Mouse (Mus musculus) gastrocnemius, postnatal 25 days (tissue): ENCODE data around the gene Wdr38. TPM values are rescaled to one million over a fixed set of nuclear protein-coding genes. Genes with fewer than 3 reads are reported as not detected.
"Not testable (repeated sequence)": the region's sequence is repeated elsewhere in the genome, so short reads cannot be mapped to it uniquely, and the experiment has no call there.

Experiments
- DNase-seq: peaks from one replicate; pipeline ENCODE4 v3.0.0; 2022
- total RNA-seq, 2 experiments: library from RNA; stranded (reverse); gene quantifications; 1 replicate in 1 of 2; 2 replicates in 1 of 2; pipeline ENCODE4 v1.2.3; 2021

The Wdr38 gene
- total RNA-seq, 2 experiments from 2014 or later = 0.13 to 0.20 TPM

- no peak for DNase-seq
Measured at GRCm38 (mm10) chr2:38992452-38992851, 4.8 kb upstream of the Wdr38 start.

DNA sequence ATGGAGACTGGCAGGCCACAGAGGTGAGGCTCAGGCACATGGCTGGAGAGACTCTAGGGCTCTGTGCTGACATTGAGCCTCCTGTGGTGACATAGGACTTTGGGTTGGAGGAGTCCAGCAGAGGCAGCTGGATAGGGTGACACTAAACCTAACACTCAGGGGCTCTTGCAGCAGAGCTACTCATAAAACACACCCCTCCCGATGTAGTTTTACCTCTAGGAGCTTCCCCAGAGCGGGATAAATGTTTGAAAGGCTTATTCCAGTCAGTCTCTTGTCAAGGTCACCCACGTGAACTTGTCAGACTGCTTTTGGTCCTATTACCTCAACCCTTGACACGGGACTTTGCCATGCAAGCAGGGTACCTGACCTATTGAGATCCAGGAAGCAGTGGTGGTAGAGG is 2.1 kb downstream of the Wdr38 start:
- DNase-seq = no peak

GRCm38 (mm10) chr2:38999910-39000586 is 2.8 kb downstream of the Wdr38 start:
- no peak for DNase-seq

DNA sequence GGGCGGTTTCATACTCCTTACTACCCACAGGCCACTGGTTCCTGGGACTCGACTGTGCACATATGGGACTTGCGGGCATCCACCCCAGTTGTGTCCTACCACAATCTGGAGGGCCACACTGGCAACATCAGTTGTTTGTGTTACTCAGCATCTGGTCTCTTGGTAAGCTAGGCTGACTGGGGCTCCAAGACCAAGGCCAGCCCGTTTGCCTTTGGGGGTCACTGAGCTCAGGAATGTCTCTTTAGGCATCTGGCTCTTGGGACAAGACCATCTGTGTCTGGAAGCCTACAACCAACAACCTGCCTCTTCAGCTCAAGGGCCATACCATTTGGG is 3.3 kb downstream of the Wdr38 start:
- DNase-seq = no peak

- DNase-seq = no peak
Measured at GRCm38 (mm10) chr2:39001866-39002265, 4.6 kb downstream of the Wdr38 start.

DNA sequence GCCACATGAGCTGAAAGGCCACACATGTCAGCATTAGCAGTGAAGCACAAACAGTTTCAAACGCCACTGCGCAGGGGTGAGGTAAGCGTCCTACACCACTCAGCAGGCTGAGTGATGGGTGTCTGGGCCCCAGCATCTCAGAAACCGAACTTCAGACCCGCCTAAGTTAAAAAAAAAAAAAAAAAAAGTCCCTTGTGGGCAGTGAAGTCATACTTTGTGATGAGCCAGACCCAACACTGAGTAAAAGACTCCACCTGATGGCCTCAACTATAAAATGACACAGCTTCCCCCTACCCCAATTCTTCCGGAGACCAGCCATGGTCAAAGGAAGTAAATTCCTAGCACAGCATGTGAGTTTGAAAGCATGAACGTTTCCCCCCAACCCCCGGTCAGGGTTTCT is 5.8 kb downstream of the Wdr38 start:
- DNase-seq = no peak

DNA sequence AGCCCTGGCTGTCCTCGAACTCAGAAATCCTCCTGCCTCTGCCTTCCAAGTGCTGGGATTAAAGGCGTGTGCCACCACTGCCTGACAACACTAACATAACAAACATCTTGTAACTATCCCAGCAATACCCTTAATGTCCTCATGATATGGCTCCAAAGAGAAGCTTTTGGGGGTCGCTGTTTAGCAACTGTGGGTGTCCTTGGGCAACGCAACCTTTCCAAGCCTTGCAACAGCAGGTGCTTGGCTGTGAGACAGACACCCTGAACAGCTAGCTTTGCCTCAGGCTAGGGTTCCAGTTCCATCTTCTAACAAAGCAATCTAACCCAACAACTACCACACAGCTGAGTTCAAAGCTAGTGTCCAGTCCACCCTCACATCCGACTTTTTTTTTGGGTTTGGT is 6.2 kb downstream of the Wdr38 start:
- DNase-seq = no peak

GRCm38 (mm10) chr2:39004372-39004771 is 7.1 kb downstream of the Wdr38 start:
- no peak for DNase-seq

DNA sequence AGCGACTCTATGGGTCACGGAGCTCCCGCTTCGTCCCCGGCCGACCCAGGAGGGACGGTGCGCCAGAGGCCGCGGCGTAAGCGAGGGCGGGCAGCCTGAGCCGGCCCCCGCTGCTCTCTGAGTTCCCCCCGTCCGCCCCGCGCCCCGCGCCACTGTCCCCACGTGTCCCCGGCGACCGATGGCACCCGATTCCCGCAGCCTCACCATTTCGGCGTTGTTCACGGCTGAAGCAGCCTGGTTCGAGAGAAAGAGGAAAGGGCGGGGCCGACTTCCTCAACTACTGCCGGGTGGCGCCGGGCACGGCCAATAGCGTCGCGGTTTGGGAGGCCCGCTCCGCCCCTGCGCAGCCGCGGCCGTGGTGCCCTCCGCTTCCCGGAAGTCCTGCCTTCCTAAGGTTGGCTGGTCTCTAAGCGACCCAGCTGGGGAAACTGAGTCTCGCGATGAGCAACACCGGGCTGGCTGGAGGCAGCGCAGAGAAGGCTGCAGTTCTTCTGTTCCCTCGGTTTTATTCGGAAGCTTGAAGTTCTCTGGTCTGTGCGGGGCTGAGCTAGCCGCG is 7.7 kb downstream of the Wdr38 start, which contains the start of gene Arpc5l:
Arpc5l (plus strand) TSS at position 469 of the 556 bp plus-strand sequence.
- DNase-seq = peak; percentile 90

DNA sequence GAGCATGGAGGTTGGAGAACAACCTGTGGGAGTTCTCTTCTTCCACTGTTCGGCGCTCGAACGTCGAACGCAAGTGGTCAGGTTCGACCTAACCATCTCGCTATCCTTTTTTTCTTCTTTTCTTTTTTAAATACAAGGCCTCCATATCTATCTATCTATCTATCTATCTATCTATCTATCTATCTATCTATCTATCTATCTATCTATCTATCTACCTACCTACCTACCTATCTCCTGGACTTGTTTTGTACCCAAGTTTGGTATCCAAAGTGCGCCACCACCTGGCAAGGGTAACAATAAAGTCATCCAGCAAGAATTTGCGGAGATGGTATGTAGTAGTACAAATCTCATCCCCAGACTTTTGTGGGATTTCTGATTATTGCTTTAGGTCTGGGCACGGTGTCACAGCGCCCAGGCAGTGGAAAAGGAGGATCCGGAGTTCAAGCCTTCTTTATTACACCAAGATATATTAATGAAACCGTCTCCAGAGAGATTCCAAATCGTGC is 8.4 kb downstream of the Wdr38 start, which contains the start of gene Rpl35:
Rpl35 (minus strand) TSS at position 51 of the 506 bp plus-strand sequence.
- no peak for DNase-seq

- no peak for DNase-seq
Measured at GRCm38 (mm10) chr2:39006149-39006730, 9.0 kb downstream of the Wdr38 start.

- peak; percentile 93 for DNase-seq
Measured at GRCm38 (mm10) chr2:39007865-39008264, 10.6 kb downstream of the Wdr38 start.

- no peak for DNase-seq
Measured at GRCm38 (mm10) chr2:39008350-39008851, 11.1 kb downstream of the Wdr38 start.

DNA sequence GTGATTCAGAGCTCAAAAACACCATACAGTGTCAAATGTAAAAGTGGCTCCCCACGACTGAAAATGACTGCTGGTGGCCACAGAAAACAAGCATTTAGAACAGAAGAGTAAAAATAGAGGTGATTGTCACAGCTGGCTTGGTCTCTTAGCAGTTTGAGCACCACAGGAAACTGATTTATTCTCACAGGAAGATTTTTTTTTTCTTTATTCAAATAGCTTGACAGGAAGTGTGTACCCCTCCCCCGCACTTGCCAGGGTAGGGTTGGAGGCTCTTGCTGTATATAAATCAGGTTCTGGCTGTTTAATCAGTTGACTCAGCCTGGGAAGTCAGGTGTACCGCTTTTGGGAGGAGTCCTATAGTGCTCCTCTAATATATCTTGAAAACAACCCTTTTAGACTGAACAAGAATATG is 11.7 kb downstream of the Wdr38 start:
- DNase-seq = no peak

DNA sequence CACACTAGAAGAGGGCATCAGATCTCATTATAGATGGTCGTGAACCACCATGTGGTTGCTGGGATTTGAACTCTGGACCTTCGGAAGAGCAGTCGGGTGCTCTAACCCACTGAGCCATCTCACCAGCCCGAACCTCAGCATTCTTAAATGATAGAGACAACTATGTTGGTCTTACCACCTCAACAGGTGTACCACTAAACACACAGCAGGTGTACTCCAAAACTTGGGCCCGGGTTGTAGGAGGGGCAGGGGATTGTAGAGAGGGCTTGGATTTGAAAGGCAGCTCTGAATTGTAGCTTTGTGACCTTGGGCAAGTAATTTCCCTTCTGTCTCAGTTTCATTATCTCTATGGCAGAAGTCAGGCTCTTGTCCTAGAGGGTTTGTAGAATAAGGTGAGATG is 12.9 kb downstream of the Wdr38 start:
- not testable (repeated sequence) for DNase-seq

DNA sequence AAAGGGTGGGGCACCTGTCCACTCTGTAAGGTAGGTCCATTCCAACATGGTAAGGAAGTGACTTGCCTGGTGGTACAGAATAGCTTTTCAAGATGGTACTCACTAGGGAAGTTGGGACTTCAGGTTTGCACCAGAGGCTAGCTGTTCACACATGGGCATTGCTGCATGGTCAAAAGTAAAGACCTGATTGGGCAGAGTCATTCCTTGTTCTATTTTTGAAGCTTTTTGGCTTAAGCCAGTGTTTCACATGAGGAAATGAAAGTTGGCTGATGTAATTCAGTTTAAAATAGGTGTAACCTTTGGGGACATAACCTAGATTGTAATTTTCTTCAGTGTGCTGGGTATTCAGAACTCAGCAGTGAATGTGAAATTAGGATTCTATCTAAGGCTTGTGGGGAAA is 14.0 kb downstream of the Wdr38 start:
- no peak for DNase-seq

DNA sequence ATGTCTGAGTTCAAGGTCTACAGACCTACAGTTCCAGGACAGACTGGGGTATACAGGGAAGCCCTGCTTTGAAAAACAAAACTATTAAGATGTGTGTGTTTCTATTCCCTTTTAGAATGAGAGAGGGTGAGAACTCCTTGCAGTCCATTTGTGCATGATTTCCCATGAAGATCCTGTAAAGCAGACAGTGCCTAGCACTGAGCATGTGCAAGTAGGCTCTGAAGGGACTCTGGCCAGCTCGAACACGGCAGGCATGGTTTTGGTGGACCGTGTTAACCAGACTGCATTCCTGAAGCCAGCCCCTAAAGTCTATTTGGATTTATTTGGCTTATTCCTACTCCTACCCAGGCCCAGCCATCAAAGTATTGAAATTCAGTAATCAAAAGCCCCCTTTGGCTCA is 14.7 kb downstream of the Wdr38 start:
- DNase-seq = no peak

- no peak for DNase-seq
Measured at GRCm38 (mm10) chr2:39012768-39013279, 15.5 kb downstream of the Wdr38 start.

- no peak for DNase-seq
Measured at GRCm38 (mm10) chr2:39016581-39016980, 19.3 kb downstream of the Wdr38 start.

- DNase-seq = no peak
Measured at GRCm38 (mm10) chr2:39020004-39020403, 22.7 kb downstream of the Wdr38 start.

GRCm38 (mm10) chr2:39031611-39032010 is 34.3 kb downstream of the Wdr38 start:
- DNase-seq = no peak

DNA sequence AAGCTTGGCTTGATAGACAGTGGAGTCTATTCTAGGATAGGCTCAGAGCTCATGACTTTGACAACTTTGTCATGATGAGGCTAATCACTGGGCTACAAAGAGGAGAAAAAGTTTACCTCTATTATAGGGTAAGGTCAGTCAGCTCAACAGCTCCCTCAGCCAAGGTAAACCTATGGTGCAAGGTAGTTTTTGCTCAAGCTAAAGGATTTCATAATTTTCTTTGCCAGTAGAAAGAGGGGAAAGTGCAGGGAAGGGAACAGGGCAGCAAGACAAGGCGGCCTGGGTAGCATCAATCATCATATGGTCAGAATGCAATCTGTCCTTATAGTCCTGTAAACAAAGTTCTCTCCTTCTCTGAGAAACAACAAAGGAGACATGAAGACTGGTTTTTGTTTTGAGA is 42.9 kb downstream of the Wdr38 start:
- no peak for DNase-seq

DNA sequence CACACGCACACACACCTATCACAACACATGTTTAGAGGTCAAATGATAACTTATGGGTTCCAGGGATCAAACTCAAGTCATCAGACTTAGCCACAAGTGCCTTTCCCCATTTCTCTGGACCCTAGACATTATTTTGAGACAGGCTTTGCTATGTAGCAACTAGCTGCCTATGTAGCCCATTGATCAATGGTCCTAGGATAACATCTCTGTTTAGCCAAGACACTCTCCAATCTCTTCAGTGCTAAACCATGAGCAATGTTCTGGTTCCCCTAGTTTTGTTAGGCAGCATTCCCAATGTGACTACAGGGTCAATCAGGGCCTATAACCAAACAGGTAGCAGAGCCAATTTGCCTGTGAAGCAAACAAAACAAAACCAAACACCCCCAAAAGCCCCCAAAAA is 51.2 kb downstream of the Wdr38 start:
- DNase-seq = no peak
